Mouse (Mus musculus) fat pad, adult 2 months (tissue): ENCODE measurements around the gene Jade1.

ENCODE experiments used
- DNase-seq: peaks from one replicate; pipeline ENCODE4 v3.0.0-alpha.2; 2011; ENCODE audit warnings: low read depth, low spot score; ENCODE audit errors: extremely low read depth

The Jade1 gene

DNA sequence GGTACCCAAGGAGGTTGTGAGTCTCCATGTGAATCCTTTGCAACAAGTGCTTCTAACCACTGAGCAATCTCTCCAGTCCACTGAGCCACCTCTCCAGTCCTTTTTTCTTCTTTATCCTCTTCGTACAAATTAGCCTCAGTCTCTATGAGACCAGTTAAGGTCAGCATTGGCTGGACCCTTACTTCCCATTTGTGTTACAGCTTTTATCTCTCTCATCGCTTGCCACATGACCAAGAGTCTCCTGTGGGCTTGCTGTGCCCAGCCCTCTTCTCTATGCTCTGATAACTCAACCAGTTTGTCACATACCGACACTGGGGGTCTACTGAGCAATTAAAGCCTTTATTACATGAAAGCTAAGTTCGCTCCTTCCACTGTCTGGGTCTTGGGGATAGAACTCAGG is 7.3 kb upstream of the Jade1 start:
- no peak for DNase-seq

GRCm38 (mm10) chr3:41551671-41552070 is 3.9 kb upstream of the Jade1 start:
- DNase-seq = no peak

DNA sequence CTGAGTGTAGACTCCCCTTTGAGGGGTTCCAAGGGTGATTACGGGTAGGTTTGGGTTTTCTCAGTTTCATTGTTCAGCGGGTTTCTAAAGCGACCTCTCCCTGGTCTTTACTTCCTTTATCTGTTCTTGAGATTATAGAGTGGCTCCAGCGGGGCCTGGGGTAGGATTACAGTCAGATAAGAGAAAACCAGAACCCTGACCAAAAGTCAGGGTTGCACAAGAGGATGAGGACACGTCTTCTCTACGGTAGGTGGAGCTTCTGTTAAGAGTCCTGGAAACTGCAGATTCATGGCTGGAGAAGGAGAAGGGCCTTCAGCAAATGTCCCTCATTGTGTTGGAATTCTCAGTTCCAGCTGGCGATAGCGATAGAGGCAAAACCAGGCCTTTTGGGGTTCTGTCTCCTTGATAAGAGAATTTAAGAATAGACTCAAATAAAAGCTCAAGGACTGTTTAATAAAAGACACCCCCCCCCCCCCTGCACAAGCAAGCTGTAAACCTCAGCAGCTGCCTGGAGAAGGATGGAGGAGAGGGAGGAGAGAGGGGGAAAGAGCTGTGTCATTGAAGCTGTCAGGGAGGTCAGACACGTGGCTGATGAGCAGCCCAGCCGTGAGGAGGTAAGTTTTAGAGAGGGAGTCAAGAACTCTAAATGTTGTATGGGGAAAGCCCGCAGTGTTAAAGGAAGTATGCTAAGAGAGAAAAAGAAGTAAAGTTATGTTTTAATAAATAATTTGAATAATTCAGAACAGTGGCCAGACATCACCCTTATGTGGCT is 2.6 kb upstream of the Jade1 start:
- DNase-seq = no peak

- DNase-seq = no peak
These were observed 1.9 kb upstream of the Jade1 start for GRCm38 (mm10) chr3:41553681-41554080.

DNA sequence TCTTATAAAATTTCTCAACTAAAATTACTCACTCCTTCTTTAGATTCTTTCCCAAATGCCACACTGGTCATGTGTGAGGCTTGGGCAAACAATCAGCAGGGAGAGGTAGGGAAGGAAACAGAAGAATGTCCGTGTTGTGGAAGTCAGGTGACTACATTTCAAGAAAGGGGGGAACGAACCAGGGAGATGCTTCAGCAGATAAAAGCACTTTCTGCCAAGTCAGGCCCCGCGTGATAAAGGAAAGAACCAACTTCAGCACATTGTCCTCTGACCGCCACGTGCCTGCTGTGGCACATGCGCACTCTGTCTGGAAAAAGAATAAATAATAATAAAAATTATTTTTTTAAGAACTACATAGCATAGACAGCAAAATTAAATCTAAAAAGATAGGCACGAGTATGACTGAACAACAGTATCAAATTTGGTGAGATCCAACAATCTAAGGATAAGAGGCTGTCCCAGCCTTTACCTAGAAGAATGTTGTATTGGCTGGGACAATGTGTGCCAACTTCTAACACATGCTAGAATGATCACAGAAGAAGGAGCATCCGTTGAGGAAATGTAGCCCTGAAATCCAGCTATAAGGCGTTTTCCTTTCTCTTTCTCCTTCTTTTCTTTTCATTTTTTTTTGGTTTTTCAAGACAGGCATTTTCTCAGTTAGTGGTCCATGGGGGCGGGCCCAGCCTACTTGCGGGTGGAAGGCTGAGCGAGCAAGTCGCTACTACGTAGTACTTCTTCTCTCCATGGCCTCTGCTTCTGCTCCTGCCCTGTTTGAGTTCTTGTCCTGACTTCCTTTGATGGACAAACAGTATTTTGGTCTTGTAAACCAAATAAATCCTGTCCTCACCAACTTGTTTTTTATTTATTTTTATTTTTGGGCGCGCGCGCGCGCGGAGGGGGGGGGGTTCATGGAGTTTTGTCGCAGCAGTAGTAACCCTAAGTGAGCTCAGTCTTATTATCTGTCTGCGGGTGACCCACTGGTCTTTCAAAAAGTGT is 753 bp upstream of the Jade1 start:
- DNase-seq = no peak

GRCm38 (mm10) chr3:41556451-41557266 is 1.1 kb downstream of the Jade1 start:
- DNase-seq = no peak

DNA sequence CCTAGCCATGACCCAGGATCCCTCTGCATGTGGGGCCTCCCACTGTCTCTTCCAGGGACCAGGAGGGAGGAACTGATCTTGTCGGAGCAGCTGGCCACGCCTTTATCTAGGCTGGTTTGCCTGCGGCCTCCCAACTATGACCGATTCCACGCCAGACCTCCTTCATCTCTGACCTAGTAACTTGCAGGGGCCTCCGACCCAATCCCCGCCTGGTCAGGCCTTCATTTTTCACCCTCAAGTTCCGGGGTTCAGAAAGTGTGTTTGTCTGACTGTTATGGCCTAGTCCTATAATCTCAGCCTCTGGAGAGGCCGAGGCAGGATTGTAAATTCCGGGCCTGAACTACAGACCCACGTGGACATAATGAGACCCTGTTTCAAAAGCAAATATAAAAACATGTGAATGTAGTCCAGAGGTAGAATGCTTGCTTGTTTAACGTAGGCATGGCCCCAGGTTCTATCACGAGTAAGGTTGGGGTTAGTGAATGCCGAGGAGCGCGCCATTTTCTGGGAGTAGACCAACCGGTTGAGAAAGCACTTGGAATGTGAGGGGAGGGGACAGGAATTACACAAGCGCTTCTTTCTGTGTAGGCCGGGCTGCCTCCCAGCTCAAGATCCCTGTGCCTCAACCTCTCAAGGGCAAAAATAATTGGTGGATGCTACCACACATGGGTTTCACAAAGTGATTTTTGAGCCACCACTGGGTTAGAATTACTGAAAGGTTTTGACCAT is 1.9 kb downstream of the Jade1 start:
- DNase-seq = no peak

GRCm38 (mm10) chr3:41560489-41560888 is 5.0 kb downstream of the Jade1 start:
- DNase-seq = no peak

- DNase-seq = no peak
These were observed 6.3 kb downstream of the Jade1 start for GRCm38 (mm10) chr3:41561787-41562186.

- DNase-seq = no peak
These were observed 7.8 kb downstream of the Jade1 start for GRCm38 (mm10) chr3:41563211-41563931.

GRCm38 (mm10) chr3:41563997-41564396 is 8.5 kb downstream of the Jade1 start:
- DNase-seq = no peak

DNA sequence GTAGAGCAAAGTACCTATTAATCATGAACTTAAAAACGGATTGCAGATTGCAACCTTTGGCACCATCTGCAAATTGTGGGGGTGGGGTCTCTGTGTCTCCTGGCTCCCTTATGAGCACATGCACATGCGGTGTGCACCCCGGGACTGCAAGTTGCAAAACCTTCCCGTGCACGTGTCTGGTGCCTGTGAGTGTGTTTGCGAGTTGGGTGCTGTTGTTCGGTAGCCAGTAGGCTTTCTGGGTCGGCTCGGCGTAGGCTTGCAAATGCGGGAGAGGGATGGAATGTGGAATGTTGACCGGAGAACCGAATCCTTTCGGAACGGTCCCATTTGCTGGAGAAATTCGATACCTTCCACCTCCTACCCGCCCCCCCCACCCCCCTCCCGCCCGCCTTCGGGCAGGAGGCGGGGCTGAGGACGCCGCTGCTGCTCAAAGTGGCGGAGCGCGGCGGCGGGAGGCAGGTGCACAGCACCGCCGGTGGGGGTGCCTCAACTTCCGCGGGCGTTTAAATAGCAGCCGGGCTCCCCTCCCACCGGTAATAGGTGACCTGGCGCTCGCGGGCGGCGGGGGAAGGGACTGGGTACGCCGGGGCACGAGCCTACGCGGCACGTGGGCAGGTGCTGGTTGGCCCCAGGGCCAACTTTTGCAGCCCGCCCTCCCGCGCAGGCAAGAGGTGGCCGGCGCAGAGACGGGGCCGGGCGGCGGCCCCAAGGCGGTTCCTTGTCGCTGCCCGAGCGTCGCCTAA is 9.1 kb downstream of the Jade1 start:
- no peak for DNase-seq

DNA sequence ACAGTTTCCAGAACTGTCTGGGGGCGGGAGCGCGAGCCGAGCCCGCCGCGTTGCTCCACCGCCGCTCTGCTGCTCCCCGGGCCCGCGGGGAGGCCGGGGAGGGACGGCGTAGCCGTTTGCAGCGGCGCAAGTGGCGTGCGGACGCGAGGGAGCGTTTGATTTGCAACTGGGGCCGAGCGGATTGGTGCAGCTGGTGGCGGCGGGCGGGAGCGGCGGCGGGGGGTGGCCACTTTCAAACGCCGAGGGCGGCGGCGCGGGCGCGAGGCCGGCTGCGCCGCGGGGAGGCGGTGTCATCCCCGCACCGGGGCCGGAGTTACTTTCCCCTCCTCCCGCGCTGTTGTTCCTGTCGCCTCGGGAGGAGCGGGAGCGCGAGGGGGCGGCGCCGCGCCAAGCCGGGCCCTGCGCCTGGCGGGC is 9.9 kb downstream of the Jade1 start:
- no peak for DNase-seq

GRCm38 (mm10) chr3:41565955-41566354 is 10.4 kb downstream of the Jade1 start:
- DNase-seq = no peak

GRCm38 (mm10) chr3:41569943-41570342 is 14.4 kb downstream of the Jade1 start:
- no peak for DNase-seq

GRCm38 (mm10) chr3:41572131-41572530 is 16.6 kb downstream of the Jade1 start:
- DNase-seq = no peak

DNA sequence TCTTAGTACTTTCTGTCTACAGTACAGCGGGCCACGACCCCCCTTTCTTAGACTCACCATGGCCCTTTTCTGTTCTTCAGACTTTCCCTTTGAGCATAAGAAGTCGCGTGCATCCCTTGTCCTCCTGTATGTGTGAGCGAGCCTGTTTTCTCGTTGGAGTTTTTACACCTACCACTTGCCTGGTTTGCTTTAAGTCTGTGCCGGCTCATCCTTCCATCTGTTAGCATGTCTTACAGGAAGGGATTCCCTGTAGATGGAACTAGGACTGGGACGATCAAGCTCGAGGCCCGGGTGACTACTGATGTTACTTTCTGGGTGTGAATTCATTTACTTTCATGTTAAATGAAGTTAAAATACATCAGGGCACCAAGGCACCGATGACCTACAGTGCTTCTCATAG is 17.4 kb downstream of the Jade1 start:
- DNase-seq = no peak

DNA sequence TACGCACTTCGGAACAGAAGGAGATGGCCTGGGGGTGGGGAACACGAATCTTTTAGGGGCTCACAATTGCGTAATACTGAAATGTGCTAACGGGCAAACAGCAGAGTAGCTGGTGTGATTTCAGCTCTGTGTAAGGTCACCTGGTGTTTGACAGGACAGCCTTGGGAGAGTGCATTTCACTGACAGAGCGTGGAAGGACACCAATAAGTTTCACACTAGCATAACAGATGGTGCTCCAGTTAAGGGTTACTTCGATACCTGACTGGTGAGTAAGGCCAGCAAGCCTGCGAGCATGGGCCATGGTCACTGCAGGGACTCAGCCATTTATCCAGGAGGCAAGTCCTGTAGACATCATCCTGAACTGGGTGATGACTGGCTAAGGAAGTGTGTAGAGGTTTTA is 18.7 kb downstream of the Jade1 start:
- no peak for DNase-seq
